Mouse (Mus musculus) layer of hippocampus, adult 18-20 months (tissue): ENCODE data around the gene Sbk1. TPM values are rescaled to one million over a fixed set of nuclear protein-coding genes. Genes with fewer than 3 reads are reported as not detected.
"Not testable (repeated sequence)": the region's sequence is repeated elsewhere in the genome, so short reads cannot be mapped to it uniquely, and the experiment has no call there.

ENCODE experiments used
- DNase-seq, 2 experiments: peaks; one replicate each; pipeline ENCODE4 v3.0.0; 2022; ENCODE audit warnings: low spot score in 2 of 2
- total RNA-seq, 2 experiments: library from RNA; stranded (reverse); gene quantifications; 2 replicates each; pipeline ENCODE4 v1.2.3; 2021

Gene Sbk1
- total RNA-seq, 2 experiments from 2014 or later: 81.0 to 86.8 TPM

GRCm38 (mm10) chr7:126286311-126286710 lies 13.9 kb downstream of the Sbk1 start:
- DNase-seq: no peak

- peak; percentile 72 to 85 for DNase-seq
Observed at GRCm38 (mm10) chr7:126287493-126288103, 15.2 kb downstream of the Sbk1 start.

GRCm38 (mm10) chr7:126288104-126288497 lies 15.7 kb downstream of the Sbk1 start:
- no peak for DNase-seq

- DNase-seq: no peak
Observed at GRCm38 (mm10) chr7:126288571-126289091, 16.2 kb downstream of the Sbk1 start.

GRCm38 (mm10) chr7:126289371-126289770 lies 17.0 kb downstream of the Sbk1 start:
- no peak for DNase-seq

- no peak for DNase-seq
Observed at GRCm38 (mm10) chr7:126289956-126290355, 17.5 kb downstream of the Sbk1 start.

GRCm38 (mm10) chr7:126291681-126292545 lies 19.5 kb downstream of the Sbk1 start:
- no peak for DNase-seq

- no peak for DNase-seq
Observed at GRCm38 (mm10) chr7:126293091-126293490, 20.7 kb downstream of the Sbk1 start.

- DNase-seq: peak in 1 of 2 experiments; percentile 62
Observed at GRCm38 (mm10) chr7:126297579-126298460, 25.4 kb downstream of the Sbk1 start.

- no peak for DNase-seq
Observed at GRCm38 (mm10) chr7:126298856-126299255, 26.4 kb downstream of the Sbk1 start.

GRCm38 (mm10) chr7:126301831-126302230 lies 29.4 kb downstream of the Sbk1 start:
- DNase-seq: not testable (repeated sequence)

GRCm38 (mm10) chr7:126311822-126312221 lies 39.4 kb downstream of the Sbk1 start:
- DNase-seq: no peak

GRCm38 (mm10) chr7:126313309-126313708 lies 40.9 kb downstream of the Sbk1 start:
- no peak for DNase-seq

- no peak for DNase-seq
Observed at GRCm38 (mm10) chr7:126314273-126314672, 41.9 kb downstream of the Sbk1 start.

- peak; percentile 57 to 91 for DNase-seq
Observed at GRCm38 (mm10) chr7:126323729-126324128, 51.3 kb downstream of the Sbk1 start.

GRCm38 (mm10) chr7:126324791-126325190 lies 52.4 kb downstream of the Sbk1 start:
- DNase-seq: no peak

GRCm38 (mm10) chr7:126325576-126326273 lies 53.3 kb downstream of the Sbk1 start:
- not testable (repeated sequence) for DNase-seq

- DNase-seq: not testable (repeated sequence)
Observed at GRCm38 (mm10) chr7:126328848-126329247, 56.4 kb downstream of the Sbk1 start.

- DNase-seq: no peak
Observed at GRCm38 (mm10) chr7:126329907-126330645, 57.7 kb downstream of the Sbk1 start.

- DNase-seq: no peak
Observed at GRCm38 (mm10) chr7:126330693-126331092, 58.3 kb downstream of the Sbk1 start.
